Mouse (Mus musculus): Measurements from ENCODE around the gene Proser2. TPM values are rescaled to one million over a fixed set of nuclear protein-coding genes. Genes with fewer than 3 reads are reported as not detected.

The Proser2 gene
- polyA plus RNA-seq, 1 experiment: 9.3 TPM

- H3K36me3 ChIP-seq (ENCODE audit: control insufficient read depth, insufficient read depth, low read length): no peaks in the 10 kb centered on the region
- H3K4me1 ChIP-seq (ENCODE audit: control insufficient read depth, insufficient read depth, insufficient read length, low read length): peaks cover 16% of the 10 kb centered on the region
- WGBS: 56% methylated on average over 10 of the region's 10 CpGs
- no peak overlapping the region for H3K27ac ChIP-seq (ENCODE audit: insufficient read depth, low read depth, low read length)
- H3K27me3 ChIP-seq (ENCODE audit: control insufficient read depth, insufficient read depth, low read length): no peaks in the 10 kb centered on the region
- TF ChIP-seq CTCF (IDR thresholded peaks at IDR 0.05; ENCODE audit: extremely low read depth, insufficient read length, insufficient replicate concordance, low read depth, low read length) (no peak), POLR2A (IDR thresholded peaks at IDR 0.05; ENCODE audit: low read depth, low read length) (no peak)
- H3K4me3 ChIP-seq (ENCODE audit: low read depth, low read length): no peak overlapping the region
Measured at GRCm38 (mm10) chr2:6074891-6075529, 55.0 kb downstream of the Proser2 start.

- no peaks in the 10 kb centered on the region for H3K36me3 ChIP-seq (ENCODE audit: control insufficient read depth, insufficient read depth, low read length)
- peaks cover 16% of the 10 kb centered on the region for H3K4me1 ChIP-seq (ENCODE audit: control insufficient read depth, insufficient read depth, insufficient read length, low read length)
- H3K27me3 ChIP-seq (ENCODE audit: control insufficient read depth, insufficient read depth, low read length): no peaks in the 10 kb centered on the region
- no peak overlapping the region for H3K4me3 ChIP-seq (ENCODE audit: low read depth, low read length)
- H3K27ac ChIP-seq (ENCODE audit: insufficient read depth, low read depth, low read length): no peak overlapping the region
- 40% methylated on average over 7 of the region's 7 CpGs for WGBS
- no peak for TF ChIP-seq POLR2A (IDR thresholded peaks at IDR 0.05; ENCODE audit: low read depth, low read length)
- TF ChIP-seq CTCF (IDR thresholded peaks at IDR 0.05; ENCODE audit: extremely low read depth, insufficient read length, insufficient replicate concordance, low read depth, low read length): no peak
Measured at GRCm38 (mm10) chr2:6072685-6073260, 57.2 kb downstream of the Proser2 start.

GRCm38 (mm10) chr2:6071598-6072440 lies 58.2 kb downstream of the Proser2 start:
- 11% methylated on average over 11 of the region's 11 CpGs for WGBS
- peak overlapping the region; percentile 44; the same call in 1 of the 2 replicates for H3K27ac ChIP-seq (ENCODE audit: insufficient read depth, low read depth, low read length)
- H3K36me3 ChIP-seq (ENCODE audit: control insufficient read depth, insufficient read depth, low read length): no peaks in the 10 kb centered on the region
- no peak overlapping the region for H3K4me3 ChIP-seq (ENCODE audit: low read depth, low read length)
- H3K27me3 ChIP-seq (ENCODE audit: control insufficient read depth, insufficient read depth, low read length): no peaks in the 10 kb centered on the region
- peaks cover 16% of the 10 kb centered on the region for H3K4me1 ChIP-seq (ENCODE audit: control insufficient read depth, insufficient read depth, insufficient read length, low read length)
- TF ChIP-seq POLR2A (IDR thresholded peaks at IDR 0.05; ENCODE audit: low read depth, low read length) (no peak), CTCF (IDR thresholded peaks at IDR 0.05; ENCODE audit: extremely low read depth, insufficient read length, insufficient replicate concordance, low read depth, low read length) (no peak)

- TF ChIP-seq POLR2A (IDR thresholded peaks at IDR 0.05; ENCODE audit: low read depth, low read length) (no peak), CTCF (IDR thresholded peaks at IDR 0.05; ENCODE audit: extremely low read depth, insufficient read length, insufficient replicate concordance, low read depth, low read length) (no peak)
- 78% methylated on average over 11 of the region's 11 CpGs for WGBS
- Histone ChIP-seq H3K36me3 (ENCODE audit: control insufficient read depth, insufficient read depth, low read length) (no peaks in the 10 kb centered on the region), H3K4me3 (ENCODE audit: low read depth, low read length) (no peak overlapping the region), H3K27ac (ENCODE audit: insufficient read depth, low read depth, low read length) (no peak overlapping the region), H3K27me3 (ENCODE audit: control insufficient read depth, insufficient read depth, low read length) (no peaks in the 10 kb centered on the region), H3K4me1 (ENCODE audit: control insufficient read depth, insufficient read depth, insufficient read length, low read length) (peaks cover 16% of the 10 kb centered on the region)
Measured at GRCm38 (mm10) chr2:6070925-6071324, 59.1 kb downstream of the Proser2 start.

GRCm38 (mm10) chr2:6067341-6067740 lies 62.7 kb downstream of the Proser2 start:
- 90% methylated on average over 6 of the region's 6 CpGs for WGBS
- no peaks in the 10 kb centered on the region for H3K27me3 ChIP-seq (ENCODE audit: control insufficient read depth, insufficient read depth, low read length)
- no peak overlapping the region for H3K27ac ChIP-seq (ENCODE audit: insufficient read depth, low read depth, low read length)
- H3K36me3 ChIP-seq (ENCODE audit: control insufficient read depth, insufficient read depth, low read length): no peaks in the 10 kb centered on the region
- TF ChIP-seq POLR2A (IDR thresholded peaks at IDR 0.05; ENCODE audit: low read depth, low read length) (no peak), CTCF (IDR thresholded peaks at IDR 0.05; ENCODE audit: extremely low read depth, insufficient read length, insufficient replicate concordance, low read depth, low read length) (no peak)
- no peak overlapping the region for H3K4me3 ChIP-seq (ENCODE audit: low read depth, low read length)
- peaks cover 2% of the 10 kb centered on the region; the same call in 1 of the 2 replicates for H3K4me1 ChIP-seq (ENCODE audit: control insufficient read depth, insufficient read depth, insufficient read length, low read length)

GRCm38 (mm10) chr2:6060071-6060804 lies 69.8 kb downstream of the Proser2 start:
- Histone ChIP-seq H3K27ac (ENCODE audit: insufficient read depth, low read depth, low read length) (no peak overlapping the region), H3K27me3 (ENCODE audit: control insufficient read depth, insufficient read depth, low read length) (no peaks in the 10 kb centered on the region), H3K4me1 (ENCODE audit: control insufficient read depth, insufficient read depth, insufficient read length, low read length) (no peaks in the 10 kb centered on the region), H3K4me3 (ENCODE audit: low read depth, low read length) (no peak overlapping the region), H3K36me3 (ENCODE audit: control insufficient read depth, insufficient read depth, low read length) (peaks cover 14% of the 10 kb centered on the region)
- TF ChIP-seq CTCF (IDR thresholded peaks at IDR 0.05; ENCODE audit: extremely low read depth, insufficient read length, insufficient replicate concordance, low read depth, low read length): no peak
- no peak for TF ChIP-seq POLR2A (IDR thresholded peaks at IDR 0.05; ENCODE audit: low read depth, low read length)
- WGBS: 84% methylated on average over 10 of the region's 10 CpGs
